Comparison of ENCODE assay signal across 18 mouse cellular contexts in genomic region chr15:65733326-65733725, GRCm38 (mm10).
DNase-seq lines count a peak whose midpoint lies in the region; ATAC-seq lines count a peak whose summit lies in the region.
"Had no signal": no experiment of that assay in that cellular context is flagged by ENCODE, and none has a peak within 500 bp of the region (broad histone marks: within the 10 kb centered on the region; RNA-seq: fewer than 3 reads in every experiment).

No protein-coding gene starts in this region.

- 86% methylated on average over 6 of the region's 6 CpGs for WGBS in forebrain, embryonic 14.5 days
- WGBS in forebrain, embryonic 12.5 days: 86% methylated on average over 6 of the region's 6 CpGs
- WGBS in midbrain, embryonic 15.5 days: 73% methylated on average over 6 of the region's 6 CpGs
- WGBS in midbrain, embryonic 11.5 days: 83% methylated on average over 6 of the region's 6 CpGs

- peak; percentile 8 for DNase-seq in forebrain, embryonic 14.5 days (ENCODE audit: low spot score)
- DNase-seq in midbrain, embryonic 11.5 days (ENCODE audit: low spot score, missing footprints): no peak
- DNase-seq in left cerebral cortex, adult 8-10 months (ENCODE audit: low spot score in 2 of 2): peak; percentile 3 to 35
- peak; percentile 39 for DNase-seq in telencephalon, adult 2 months (ENCODE audit: low read depth, low spot score)
- no peak for DNase-seq in testis, postnatal 14 days (ENCODE audit: low spot score)
- DNase-seq in lung, postnatal 14 days: no peak
- DNase-seq: adrenal gland, adult 8-10 months; cerebellum, adult 8-10 months; gastrocnemius, postnatal 10 days; heart, postnatal 10 days; kidney, adult 11 months; kidney, postnatal 14 days; thymus, adult 2 months had no signal

- no peak overlapping the region for H3K4me2 ChIP-seq in forebrain, embryonic 14.5 days (ENCODE audit: low read length)
- no peak overlapping the region for H3K4me2 ChIP-seq in forebrain, embryonic 12.5 days
- H3K4me2 ChIP-seq in midbrain, embryonic 15.5 days: no peak overlapping the region
- no peak overlapping the region for H3K4me2 ChIP-seq in midbrain, embryonic 11.5 days
- H3K4me2 ChIP-seq: hindbrain, embryonic 14.5 days; lung, embryonic 15.5 days had no signal

- no peaks in the 10 kb centered on the region for H3K27me3 ChIP-seq in forebrain, embryonic 14.5 days (replicated peaks; ENCODE audit: control insufficient read depth, insufficient read depth, low read length)
- no peaks in the 10 kb centered on the region for H3K27me3 ChIP-seq in forebrain, embryonic 12.5 days
- H3K27me3 ChIP-seq in midbrain, embryonic 15.5 days (replicated peaks): no peaks in the 10 kb centered on the region
- no peaks in the 10 kb centered on the region for H3K27me3 ChIP-seq in midbrain, embryonic 11.5 days (ENCODE audit: control insufficient read depth, insufficient read depth, low read length)
- H3K27me3 ChIP-seq: lung, embryonic 15.5 days had no signal

- no peak for ATAC-seq in forebrain, embryonic 14.5 days
- ATAC-seq in forebrain, embryonic 12.5 days (ENCODE audit: low FRiP score): no peak
- peak; percentile 77; the same call in 1 of the 2 replicates for ATAC-seq in midbrain, embryonic 15.5 days (replicated peaks)
- no peak for ATAC-seq in midbrain, embryonic 11.5 days (ENCODE audit: low FRiP score)

- H3K9me3 ChIP-seq in forebrain, embryonic 14.5 days (replicated peaks; ENCODE audit: control insufficient read depth, low read length): no peaks in the 10 kb centered on the region
- H3K9me3 ChIP-seq in forebrain, embryonic 12.5 days: no peaks in the 10 kb centered on the region
- H3K9me3 ChIP-seq in midbrain, embryonic 15.5 days: no peaks in the 10 kb centered on the region
- H3K9me3 ChIP-seq in midbrain, embryonic 11.5 days (ENCODE audit: control insufficient read depth, low read length): no peaks in the 10 kb centered on the region
- H3K9me3 ChIP-seq: lung, embryonic 15.5 days had no signal

- no peaks in the 10 kb centered on the region for H3K4me1 ChIP-seq in forebrain, embryonic 14.5 days (ENCODE audit: control insufficient read depth, insufficient read depth, low read length)
- no peaks in the 10 kb centered on the region for H3K4me1 ChIP-seq in forebrain, embryonic 12.5 days
- no peaks in the 10 kb centered on the region for H3K4me1 ChIP-seq in midbrain, embryonic 15.5 days
- H3K4me1 ChIP-seq in midbrain, embryonic 11.5 days (ENCODE audit: control insufficient read depth, insufficient read depth, low read length): no peaks in the 10 kb centered on the region
- H3K4me1 ChIP-seq: lung, embryonic 15.5 days had no signal

- no peaks in the 10 kb centered on the region for H3K36me3 ChIP-seq in forebrain, embryonic 14.5 days (ENCODE audit: control insufficient read depth, insufficient read depth, low read length)
- H3K36me3 ChIP-seq in forebrain, embryonic 12.5 days (replicated peaks): no peaks in the 10 kb centered on the region
- H3K36me3 ChIP-seq in midbrain, embryonic 15.5 days (replicated peaks): no peaks in the 10 kb centered on the region
- no peaks in the 10 kb centered on the region for H3K36me3 ChIP-seq in midbrain, embryonic 11.5 days (ENCODE audit: control insufficient read depth, insufficient read depth, low read length)
- H3K36me3 ChIP-seq: lung, embryonic 15.5 days had no signal

- H3K27ac ChIP-seq in forebrain, embryonic 14.5 days (ENCODE audit: low read depth, low read length): no peak overlapping the region
- H3K27ac ChIP-seq in forebrain, embryonic 12.5 days: no peak overlapping the region
- H3K27ac ChIP-seq in midbrain, embryonic 15.5 days: no peak overlapping the region
- no peak overlapping the region for H3K27ac ChIP-seq in midbrain, embryonic 11.5 days (ENCODE audit: low read depth, low read length)
- H3K27ac ChIP-seq: hindbrain, embryonic 14.5 days; lung, embryonic 15.5 days had no signal

- H3K9ac ChIP-seq in forebrain, embryonic 14.5 days (ENCODE audit: low read length): no peak overlapping the region
- no peak overlapping the region for H3K9ac ChIP-seq in forebrain, embryonic 12.5 days
- H3K9ac ChIP-seq in midbrain, embryonic 15.5 days: no peak overlapping the region
- H3K9ac ChIP-seq in midbrain, embryonic 11.5 days (ENCODE audit: low read length): no peak overlapping the region
- H3K9ac ChIP-seq: hindbrain, embryonic 14.5 days; lung, embryonic 15.5 days had no signal

- H3K4me3 ChIP-seq in forebrain, embryonic 14.5 days (ENCODE audit: low read depth, low read length): no peak overlapping the region
- H3K4me3 ChIP-seq in forebrain, embryonic 12.5 days (replicated peaks): no peak overlapping the region
- H3K4me3 ChIP-seq in midbrain, embryonic 15.5 days: no peak overlapping the region
- H3K4me3 ChIP-seq in midbrain, embryonic 11.5 days (ENCODE audit: low read depth, low read length): no peak overlapping the region
- H3K4me3 ChIP-seq: lung, embryonic 15.5 days; myocyte had no signal

Comparison
In these comparisons a context has a peak if more than half of its experiments do, and no peak if none do; other contexts are left out.
1. DNase-seq: peak in forebrain, embryonic 14.5 days (single experiment), left cerebral cortex, adult 8-10 months (2 of 2) and telencephalon, adult 2 months (single experiment); none in midbrain, embryonic 11.5 days (single experiment), testis, postnatal 14 days (single experiment) and lung, postnatal 14 days (single experiment).